Comparison of ENCODE assay signal across 26 mouse cellular contexts in the genomic region with DNA sequence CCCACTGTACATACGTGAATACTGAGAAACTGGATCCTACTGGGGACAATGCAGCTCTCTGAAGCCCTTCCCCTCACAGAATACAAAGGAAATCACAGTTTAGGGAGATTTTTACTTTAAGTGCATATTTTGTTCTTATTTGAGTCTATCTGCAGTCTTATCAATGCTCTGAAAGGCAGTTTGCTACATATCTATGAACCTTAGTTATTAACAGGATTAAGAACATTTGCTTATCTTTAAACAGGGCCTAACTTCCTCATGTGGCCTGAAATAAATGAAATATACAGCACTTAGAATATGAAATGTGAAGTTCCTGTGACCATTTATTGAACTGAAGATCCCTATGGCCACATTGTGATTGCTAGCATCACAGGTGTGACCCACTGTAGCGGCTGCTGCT.
"Had no signal": no experiment of that assay in that cellular context is flagged by ENCODE, and none has a peak within 500 bp of the region (broad histone marks: within the 10 kb centered on the region; RNA-seq: fewer than 3 reads in every experiment).

No protein-coding gene starts in this region.

- H3K4me3 ChIP-seq: heart, adult 2 months; heart, embryonic 13.5 days; heart, embryonic 15.5 days; hindbrain, embryonic 13.5 days; hindbrain, embryonic 15.5 days; kidney, embryonic 15.5 days; limb, embryonic 13.5 days; limb, embryonic 15.5 days; liver, embryonic 12.5 days had no signal

- H3K4me1 ChIP-seq: heart, embryonic 13.5 days; heart, embryonic 15.5 days; hindbrain, embryonic 13.5 days; hindbrain, embryonic 15.5 days; kidney, embryonic 15.5 days; limb, embryonic 13.5 days; limb, embryonic 15.5 days; liver, embryonic 12.5 days had no signal

- H3K9me3 ChIP-seq: heart, embryonic 15.5 days; hindbrain, embryonic 13.5 days; limb, embryonic 13.5 days; limb, embryonic 15.5 days; liver, embryonic 12.5 days had no signal

- H3K4me2 ChIP-seq: heart, embryonic 11.5 days; heart, embryonic 13.5 days; heart, embryonic 15.5 days; hindbrain, embryonic 13.5 days; hindbrain, embryonic 15.5 days; kidney, embryonic 15.5 days; limb, embryonic 13.5 days; limb, embryonic 15.5 days; liver, embryonic 12.5 days had no signal

- H3K27me3 ChIP-seq: heart, embryonic 13.5 days; heart, embryonic 15.5 days; hindbrain, embryonic 13.5 days; hindbrain, embryonic 15.5 days; kidney, embryonic 15.5 days; limb, embryonic 13.5 days; limb, embryonic 15.5 days; liver, embryonic 12.5 days had no signal

- H3K27ac ChIP-seq: heart, adult 2 months; heart, embryonic 13.5 days; heart, embryonic 15.5 days; hindbrain, embryonic 13.5 days; hindbrain, embryonic 15.5 days; hindbrain, postnatal 0 days; kidney, embryonic 15.5 days; kidney, postnatal 0 days; limb, embryonic 13.5 days; limb, embryonic 15.5 days; liver, embryonic 12.5 days; liver, embryonic 14.5 days had no signal

- ATAC-seq: hindbrain, postnatal 0 days; liver, embryonic 12.5 days had no signal

- DNase-seq: gastrocnemius, postnatal 14 days; gastrocnemius, postnatal 36 days; heart, adult 11 months; heart, adult 2 months; heart, postnatal 14 days; heart, postnatal 36 days; kidney, adult 11 months; kidney, adult 2 months; kidney, adult 9 months; kidney, postnatal 14 days; kidney, postnatal 36 days; layer of hippocampus, adult 9-11 months; layer of hippocampus, postnatal 36 days; left cerebral cortex, postnatal 4 days had no signal

- H3K9ac ChIP-seq: heart, embryonic 13.5 days; heart, embryonic 15.5 days; hindbrain, embryonic 13.5 days; hindbrain, embryonic 15.5 days; kidney, embryonic 15.5 days; limb, embryonic 13.5 days; limb, embryonic 15.5 days; liver, embryonic 12.5 days; liver, embryonic 14.5 days had no signal
